Mouse (Mus musculus) layer of hippocampus, postnatal 14 days (tissue): ENCODE measurements around the gene Myl12a. TPM values are rescaled to one million over a fixed set of nuclear protein-coding genes. Genes with fewer than 3 reads are reported as not detected.
A peak's percentile ranks its signal among the peaks of the same experiment; 100 is the strongest.

Source experiments
- DNase-seq, 2 experiments: peaks; one replicate each; pipeline ENCODE4 v3.0.0; 2021 to 2022; ENCODE audit warnings: low spot score in 2 of 2, mixed read lengths in 1 of 2
- total RNA-seq, 2 experiments: library from RNA; stranded (reverse); gene quantifications; 2 replicates each; pipeline ENCODE4 v1.2.3; 2021

The Myl12a gene
- total RNA-seq, 2 experiments from 2014 or later = 52.0 to 59.0 TPM

GRCm38 (mm10) chr17:71011931-71012662 lies 9.4 kb upstream of the Myl12a start:
- no peak for DNase-seq

GRCm38 (mm10) chr17:71010646-71011242 lies 8.1 kb upstream of the Myl12a start:
- DNase-seq = no peak

- no peak for DNase-seq
These were observed 7.1 kb upstream of the Myl12a start for GRCm38 (mm10) chr17:71009751-71010150.

- no peak for DNase-seq
These were observed 6.0 kb upstream of the Myl12a start for GRCm38 (mm10) chr17:71008676-71009075.

GRCm38 (mm10) chr17:71006976-71007375 lies 4.3 kb upstream of the Myl12a start:
- no peak for DNase-seq

GRCm38 (mm10) chr17:71004186-71004960 lies 1.7 kb upstream of the Myl12a start:
- no peak for DNase-seq

GRCm38 (mm10) chr17:71003721-71004120 lies 1.0 kb upstream of the Myl12a start:
- no peak for DNase-seq

GRCm38 (mm10) chr17:71003112-71003511 lies 434 bp upstream of the Myl12a start:
- no peak for DNase-seq

- peak; percentile 94 to 97 for DNase-seq
These were observed 466 bp downstream of the Myl12a start, which contains the start of gene Myom1 for GRCm38 (mm10) chr17:71002081-71002743. TSS of gene Myom1 (plus strand) at chr17:71002633.

GRCm38 (mm10) chr17:71001699-71002080 lies 988 bp downstream of the Myl12a start:
- DNase-seq = peak in 1 of 2 experiments; percentile 22

GRCm38 (mm10) chr17:71001067-71001466 lies 1.6 kb downstream of the Myl12a start:
- no peak for DNase-seq

- no peak for DNase-seq
These were observed 2.4 kb downstream of the Myl12a start for GRCm38 (mm10) chr17:71000255-71000654.

- DNase-seq = no peak
These were observed 3.5 kb downstream of the Myl12a start for GRCm38 (mm10) chr17:70999187-70999586.

GRCm38 (mm10) chr17:70998400-70998975 lies 4.2 kb downstream of the Myl12a start:
- DNase-seq = no peak

GRCm38 (mm10) chr17:70997836-70998235 lies 4.8 kb downstream of the Myl12a start:
- no peak for DNase-seq

GRCm38 (mm10) chr17:70995551-70995950 lies 7.1 kb downstream of the Myl12a start:
- DNase-seq = no peak

- no peak for DNase-seq
These were observed 8.0 kb downstream of the Myl12a start for GRCm38 (mm10) chr17:70994671-70995070.

- no peak for DNase-seq
These were observed 9.3 kb downstream of the Myl12a start for GRCm38 (mm10) chr17:70993385-70993807.

- DNase-seq = no peak
These were observed 10.0 kb downstream of the Myl12a start for GRCm38 (mm10) chr17:70992662-70993061.

GRCm38 (mm10) chr17:70991706-70992625 lies 10.7 kb downstream of the Myl12a start:
- DNase-seq = no peak
